Mouse (Mus musculus): ENCODE data around the gene Crot. TPM values are rescaled to one million over a fixed set of nuclear protein-coding genes. Genes with fewer than 3 reads are reported as not detected.
A peak's percentile ranks its signal among the peaks of the same experiment; 100 is the strongest.
"Not testable (repeated sequence)": the region's sequence is repeated elsewhere in the genome, so short reads cannot be mapped to it uniquely, and the experiment has no call there.

Gene Crot
- total RNA-seq, 1 experiment: 14.4 TPM

DNA sequence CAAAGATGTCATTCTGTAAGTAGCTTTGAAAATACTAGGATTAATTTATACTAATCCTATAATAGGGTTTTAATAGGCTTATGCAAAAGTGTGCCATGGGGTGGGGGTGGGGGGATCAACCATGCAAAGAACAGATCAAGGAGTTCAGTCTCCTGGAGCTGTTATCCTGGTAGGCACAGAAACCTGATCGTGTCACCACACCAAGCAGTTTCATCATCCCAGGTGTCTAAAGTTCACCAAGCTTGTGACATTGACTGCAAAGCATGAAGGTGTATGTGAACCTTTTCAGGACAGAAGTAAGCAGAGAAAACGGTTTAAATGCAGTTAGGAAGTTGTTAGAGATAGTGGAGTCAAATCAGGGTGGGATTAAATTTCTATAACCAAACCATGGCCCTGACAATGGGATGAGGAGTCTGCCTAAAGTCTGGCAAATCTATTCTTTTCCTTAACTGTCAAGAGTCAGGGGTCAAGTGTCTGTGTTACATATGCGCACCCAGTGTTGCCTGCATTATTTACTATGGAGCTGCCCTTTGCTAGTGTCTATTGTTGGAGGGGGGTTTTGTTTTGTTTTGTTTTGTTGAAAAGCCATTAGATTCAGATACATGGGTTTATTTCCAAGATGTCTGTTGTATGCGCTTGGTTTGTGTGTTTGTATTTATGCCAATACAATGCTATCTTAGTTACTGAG lies 49.6 kb downstream of the Crot start:
- in situ Hi-C loops (cut with MboI; ENCODE audit: low sequenced_read_pairs in 2 of 2, unreplicated experiment in 2 of 2): no loop called here
- DNase-seq (ENCODE audit: low read depth, low spot score): no peak
- Histone ChIP-seq H3K36me3 (ENCODE audit: control insufficient read depth, insufficient read depth, low read length, poor library complexity, severe bottlenecking) (no peaks in the 10 kb centered on the region), H3K4me1 (ENCODE audit: control insufficient read depth in 2 of 2, insufficient read depth in 2 of 2, low read length in 2 of 2, poor library complexity in 1 of 2) (no peaks in the 10 kb centered on the region), H3K4me3 (ENCODE audit: insufficient read depth in 1 of 2, low read depth in 1 of 2, low read length in 2 of 2, poor library complexity in 1 of 2, severe bottlenecking in 1 of 2) (no peak overlapping the region), H3K27ac (ENCODE audit: insufficient read depth, low read depth, low read length, poor library complexity, severe bottlenecking) (no peak overlapping the region), H3K9ac (ENCODE audit: insufficient read depth, low read depth, low read length, poor library complexity, severe bottlenecking) (no peak overlapping the region), H3K9me3 (ENCODE audit: control insufficient read depth, insufficient read depth, low read depth, low read length) (no peaks in the 10 kb centered on the region)
- TF ChIP-seq HCFC1 (IDR thresholded peaks at IDR 0.05; ENCODE audit: borderline replicate concordance, insufficient read depth, low read length): no peak
- no peak for TF ChIP-seq CHD2 (IDR thresholded peaks at IDR 0.05; ENCODE audit: low read depth, low read length)
- no peak for TF ChIP-seq ZNF384 (IDR thresholded peaks at IDR 0.05; ENCODE audit: low read depth, low read length)
- no peak for TF ChIP-seq MAFK (IDR thresholded peaks at IDR 0.05; ENCODE audit: insufficient read depth, low read depth, low read length)
- no peak for TF ChIP-seq ZC3H11A (IDR thresholded peaks at IDR 0.05; ENCODE audit: borderline replicate concordance, low read depth, low read length)

- DNase-seq (ENCODE audit: low read depth, low spot score): no peak
- TF ChIP-seq ZC3H11A (IDR thresholded peaks at IDR 0.05; ENCODE audit: borderline replicate concordance, low read depth, low read length): no peak
- no peaks in the 10 kb centered on the region for H3K9me3 ChIP-seq (ENCODE audit: control insufficient read depth, insufficient read depth, low read depth, low read length)
- in situ Hi-C loops (cut with MboI; ENCODE audit: low sequenced_read_pairs in 2 of 2, unreplicated experiment in 2 of 2): no loop called here
- no peak overlapping the region for H3K27ac ChIP-seq (ENCODE audit: insufficient read depth, low read depth, low read length, poor library complexity, severe bottlenecking)
- H3K4me1 ChIP-seq (ENCODE audit: control insufficient read depth in 2 of 2, insufficient read depth in 2 of 2, low read length in 2 of 2, poor library complexity in 1 of 2): no peaks in the 10 kb centered on the region
- H3K9ac ChIP-seq (ENCODE audit: insufficient read depth, low read depth, low read length, poor library complexity, severe bottlenecking): no peak overlapping the region
- H3K4me3 ChIP-seq (ENCODE audit: insufficient read depth in 1 of 2, low read depth in 1 of 2, low read length in 2 of 2, poor library complexity in 1 of 2, severe bottlenecking in 1 of 2): no peak overlapping the region
- H3K36me3 ChIP-seq (ENCODE audit: control insufficient read depth, insufficient read depth, low read length, poor library complexity, severe bottlenecking): no peaks in the 10 kb centered on the region
These were observed 53.3 kb downstream of the Crot start for GRCm38 (mm10) chr5:8943836-8944235.

- H3K4me3 ChIP-seq (ENCODE audit: insufficient read depth in 1 of 2, low read depth in 1 of 2, low read length in 2 of 2, poor library complexity in 1 of 2, severe bottlenecking in 1 of 2); DNase-seq (ENCODE audit: low read depth, low spot score); in situ Hi-C loops (cut with MboI; ENCODE audit: low sequenced_read_pairs in 2 of 2, unreplicated experiment in 2 of 2): not testable (repeated sequence)
These were observed 55.9 kb downstream of the Crot start for GRCm38 (mm10) chr5:8941266-8941665.

GRCm38 (mm10) chr5:8937965-8938364 lies 59.2 kb downstream of the Crot start:
- DNase-seq (ENCODE audit: low read depth, low spot score): no peak
- H3K4me1 ChIP-seq (ENCODE audit: control insufficient read depth in 2 of 2, insufficient read depth in 2 of 2, low read length in 2 of 2, poor library complexity in 1 of 2): no peaks in the 10 kb centered on the region
- no peaks in the 10 kb centered on the region for H3K9me3 ChIP-seq (ENCODE audit: control insufficient read depth, insufficient read depth, low read depth, low read length)
- in situ Hi-C loops (cut with MboI; ENCODE audit: low sequenced_read_pairs in 2 of 2, unreplicated experiment in 2 of 2): no loop called here
- no peak for TF ChIP-seq CHD2 (IDR thresholded peaks at IDR 0.05; ENCODE audit: low read depth, low read length)
- no peak for TF ChIP-seq MAFK (IDR thresholded peaks at IDR 0.05; ENCODE audit: insufficient read depth, low read depth, low read length)
- no peak for TF ChIP-seq HCFC1 (IDR thresholded peaks at IDR 0.05; ENCODE audit: borderline replicate concordance, insufficient read depth, low read length)
- no peak for TF ChIP-seq ZNF384 (IDR thresholded peaks at IDR 0.05; ENCODE audit: low read depth, low read length)
- TF ChIP-seq ZC3H11A (IDR thresholded peaks at IDR 0.05; ENCODE audit: borderline replicate concordance, low read depth, low read length): no peak
- H3K4me3 ChIP-seq (ENCODE audit: insufficient read depth in 1 of 2, low read depth in 1 of 2, low read length in 2 of 2, poor library complexity in 1 of 2, severe bottlenecking in 1 of 2): no peak overlapping the region
- no peak overlapping the region for H3K9ac ChIP-seq (ENCODE audit: insufficient read depth, low read depth, low read length, poor library complexity, severe bottlenecking)
- H3K36me3 ChIP-seq (ENCODE audit: control insufficient read depth, insufficient read depth, low read length, poor library complexity, severe bottlenecking): no peaks in the 10 kb centered on the region
- no peak overlapping the region for H3K27ac ChIP-seq (ENCODE audit: insufficient read depth, low read depth, low read length, poor library complexity, severe bottlenecking)

More at GRCm38 (mm10) chr5:8941266-8941665, 55.9 kb downstream of the Crot start:
- not testable (repeated sequence) for H3K9me3 ChIP-seq (ENCODE audit: control insufficient read depth, insufficient read depth, low read depth, low read length); H3K36me3 ChIP-seq (ENCODE audit: control insufficient read depth, insufficient read depth, low read length, poor library complexity, severe bottlenecking); H3K27ac ChIP-seq (ENCODE audit: insufficient read depth, low read depth, low read length, poor library complexity, severe bottlenecking); H3K9ac ChIP-seq (ENCODE audit: insufficient read depth, low read depth, low read length, poor library complexity, severe bottlenecking); H3K4me1 ChIP-seq (ENCODE audit: control insufficient read depth in 2 of 2, insufficient read depth in 2 of 2, low read length in 2 of 2, poor library complexity in 1 of 2)
- 0 out of 2 replicates have a peak, but pooled peaks have one; percentile 24 for TF ChIP-seq ZNF384 (IDR thresholded peaks at IDR 0.05; ENCODE audit: low read depth, low read length)

DNA sequence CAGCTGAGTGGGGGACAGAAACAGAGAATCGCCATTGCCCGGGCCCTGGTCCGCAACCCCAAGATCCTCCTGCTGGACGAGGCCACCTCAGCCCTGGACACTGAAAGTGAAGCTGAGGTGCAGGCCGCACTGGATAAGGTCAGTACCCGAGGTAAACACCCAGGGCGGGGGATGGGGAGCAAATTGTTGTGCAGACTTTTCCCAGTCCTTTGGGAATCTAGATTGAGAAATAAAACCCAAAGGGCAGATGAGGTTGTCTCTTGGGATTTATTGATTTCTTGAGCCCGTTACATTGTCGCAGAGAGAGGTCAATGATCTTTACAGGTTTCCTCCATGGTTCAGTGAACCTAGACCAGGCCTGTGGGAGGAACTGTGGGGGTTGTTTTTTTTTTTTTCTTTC lies 68.7 kb downstream of the Crot start:
- Histone ChIP-seq H3K27ac (ENCODE audit: insufficient read depth, low read depth, low read length, poor library complexity, severe bottlenecking) (no peak overlapping the region), H3K9me3 (ENCODE audit: control insufficient read depth, insufficient read depth, low read depth, low read length) (no peaks in the 10 kb centered on the region), H3K4me3 (ENCODE audit: insufficient read depth in 1 of 2, low read depth in 1 of 2, low read length in 2 of 2, poor library complexity in 1 of 2, severe bottlenecking in 1 of 2) (no peak overlapping the region), H3K9ac (ENCODE audit: insufficient read depth, low read depth, low read length, poor library complexity, severe bottlenecking) (no peak overlapping the region), H3K36me3 (ENCODE audit: control insufficient read depth, insufficient read depth, low read length, poor library complexity, severe bottlenecking) (no peaks in the 10 kb centered on the region; the same call in 1 of the 2 replicates), H3K4me1 (ENCODE audit: control insufficient read depth in 2 of 2, insufficient read depth in 2 of 2, low read length in 2 of 2, poor library complexity in 1 of 2) (no peaks in the 10 kb centered on the region)
- DNase-seq (ENCODE audit: low read depth, low spot score): no peak
- in situ Hi-C loops (cut with MboI; ENCODE audit: low sequenced_read_pairs in 2 of 2, unreplicated experiment in 2 of 2): no loop called here
- TF ChIP-seq MAFK (IDR thresholded peaks at IDR 0.05; ENCODE audit: insufficient read depth, low read depth, low read length) (no peak), ZNF384 (IDR thresholded peaks at IDR 0.05; ENCODE audit: low read depth, low read length) (no peak), CHD2 (IDR thresholded peaks at IDR 0.05; ENCODE audit: low read depth, low read length) (no peak)
